Mouse (Mus musculus): Measurements from ENCODE around the gene Lrp5.

The Lrp5 gene

GRCm38 (mm10) chr19:3686215-3686894 is at the start of gene Lrp5:
Gene Lrp5, minus strand, starts transcription at chr19:3686564.
- peak; percentile 78 for DNase-seq

DNA sequence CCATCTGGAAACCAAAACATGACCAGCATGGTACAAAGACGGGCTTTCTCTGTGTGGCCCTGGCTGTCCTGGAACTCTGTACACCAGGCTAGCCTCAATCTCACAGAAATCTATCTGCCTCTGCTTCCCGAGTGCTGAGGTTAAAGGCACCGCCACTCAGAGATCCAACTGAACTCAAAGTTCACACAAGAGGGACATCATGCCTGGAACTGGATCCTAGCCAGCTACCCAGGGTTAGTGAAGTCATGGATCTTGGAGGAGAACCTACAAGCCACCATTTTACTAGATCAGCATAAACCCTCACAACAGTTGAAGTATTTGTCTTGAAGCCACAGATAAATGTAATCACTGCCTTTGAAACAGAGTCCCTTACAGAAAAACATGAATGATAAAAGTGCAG is 49.6 kb upstream of the Lrp5 start:
- no peak for DNase-seq

DNA sequence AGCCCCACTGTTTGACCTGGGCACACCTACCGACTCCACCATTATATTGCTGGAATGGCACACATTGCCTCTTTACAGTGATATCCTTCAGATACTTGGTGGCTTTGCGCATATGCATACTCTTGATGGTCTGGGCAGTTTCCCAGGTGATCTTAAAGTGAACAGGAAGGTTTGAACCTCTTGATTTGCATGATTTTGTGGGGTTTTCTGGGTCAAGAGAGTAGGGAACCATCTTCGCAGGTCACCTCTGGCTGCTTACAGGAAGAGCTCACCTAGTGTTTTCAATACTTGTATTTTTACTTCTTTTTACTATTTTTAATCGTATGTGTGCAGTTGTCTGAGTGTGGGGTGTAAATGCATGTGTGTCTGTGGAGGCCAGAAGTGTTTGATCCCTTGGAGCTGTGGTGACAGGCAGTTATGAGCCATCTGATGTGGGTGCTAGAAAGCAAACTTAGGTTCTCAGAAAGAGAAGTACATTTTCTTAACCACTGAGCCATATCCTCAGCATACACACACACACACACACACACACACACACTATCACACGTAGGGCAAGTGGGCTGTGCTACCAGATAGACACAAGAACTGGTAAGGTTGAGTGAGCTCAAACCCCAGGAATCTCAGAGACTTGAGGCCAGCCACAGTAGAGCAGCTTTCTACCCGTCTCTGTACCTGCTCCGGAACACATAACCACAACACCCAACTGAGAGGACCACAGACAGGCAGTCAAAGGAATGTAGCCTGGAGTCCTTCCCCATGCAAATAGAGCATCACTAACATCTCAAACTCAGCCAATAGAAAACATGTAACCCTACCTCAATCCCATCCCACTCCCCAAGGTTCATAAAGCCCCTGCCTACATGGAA is 44.6 kb upstream of the Lrp5 start:
- DNase-seq: peak; percentile 32

GRCm38 (mm10) chr19:3728901-3729300 is 42.5 kb upstream of the Lrp5 start:
- no peak for DNase-seq

DNA sequence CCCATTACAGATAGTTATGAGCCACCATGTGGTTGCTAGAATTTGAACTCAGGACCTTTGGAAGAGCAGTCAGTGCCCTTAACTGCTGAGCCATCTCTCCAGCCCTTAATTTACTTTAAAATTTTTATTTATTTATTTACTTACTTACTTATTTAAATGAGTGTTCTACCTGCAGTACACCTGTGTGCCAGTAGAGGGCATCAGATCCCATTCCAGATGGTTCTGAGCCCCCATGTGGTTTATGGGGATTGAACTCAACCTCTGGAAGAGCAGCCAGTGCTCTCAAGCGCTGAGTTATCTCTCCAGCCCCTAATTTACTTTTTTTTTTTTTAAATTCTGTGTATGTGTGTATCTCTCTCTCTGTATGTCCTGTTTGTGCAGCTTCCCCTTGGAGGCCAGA is 38.4 kb upstream of the Lrp5 start:
- peak; percentile 73 for DNase-seq

- DNase-seq: peak; percentile 58
Measured at GRCm38 (mm10) chr19:3723904-3724303, 37.5 kb upstream of the Lrp5 start.

DNA sequence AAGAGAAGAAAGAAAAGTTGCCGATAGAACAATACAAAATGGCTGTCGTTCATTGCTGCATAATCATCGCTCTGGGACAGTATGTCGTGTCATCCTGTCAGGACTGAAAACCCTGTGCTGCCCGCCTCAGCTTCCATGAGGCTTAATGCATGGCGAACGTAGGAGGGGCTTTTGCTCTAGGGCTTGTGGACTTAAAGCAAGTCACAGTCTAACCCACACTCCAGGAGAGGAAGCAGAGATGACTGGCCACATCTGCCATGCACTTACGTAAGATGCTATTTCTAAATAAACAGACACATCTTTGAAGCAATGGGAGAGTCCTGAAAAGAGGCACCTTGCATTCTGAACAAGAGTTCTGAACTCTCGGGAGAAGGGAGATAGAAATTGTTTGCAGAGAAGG is 36.8 kb upstream of the Lrp5 start:
- DNase-seq: no peak

- DNase-seq: peak; percentile 49
Measured at GRCm38 (mm10) chr19:3719362-3719891, 33.1 kb upstream of the Lrp5 start.

- peak; percentile 75 for DNase-seq
Measured at GRCm38 (mm10) chr19:3718481-3719361, 32.4 kb upstream of the Lrp5 start.

- no peak for DNase-seq
Measured at GRCm38 (mm10) chr19:3714381-3714780, 28.0 kb upstream of the Lrp5 start.

DNA sequence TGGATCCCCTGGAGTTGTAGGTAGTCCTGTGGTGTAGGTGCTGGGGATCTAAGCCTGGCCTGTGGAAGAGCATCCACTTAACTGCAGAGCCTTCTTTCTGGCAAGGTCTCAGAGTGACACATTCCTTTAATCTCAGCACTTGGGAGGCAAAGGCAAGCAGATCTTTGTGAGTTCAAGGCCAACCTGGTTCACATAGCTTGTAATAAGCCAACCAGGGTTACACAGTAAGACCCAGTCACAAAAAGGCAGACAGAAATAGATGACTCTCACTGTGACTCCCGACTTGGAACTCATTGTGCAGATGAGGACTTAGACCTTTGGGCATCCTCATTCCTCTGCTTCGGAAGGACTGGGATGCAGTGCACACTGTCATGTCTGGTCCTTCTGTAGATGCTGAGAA is 24.1 kb upstream of the Lrp5 start:
- no peak for DNase-seq

DNA sequence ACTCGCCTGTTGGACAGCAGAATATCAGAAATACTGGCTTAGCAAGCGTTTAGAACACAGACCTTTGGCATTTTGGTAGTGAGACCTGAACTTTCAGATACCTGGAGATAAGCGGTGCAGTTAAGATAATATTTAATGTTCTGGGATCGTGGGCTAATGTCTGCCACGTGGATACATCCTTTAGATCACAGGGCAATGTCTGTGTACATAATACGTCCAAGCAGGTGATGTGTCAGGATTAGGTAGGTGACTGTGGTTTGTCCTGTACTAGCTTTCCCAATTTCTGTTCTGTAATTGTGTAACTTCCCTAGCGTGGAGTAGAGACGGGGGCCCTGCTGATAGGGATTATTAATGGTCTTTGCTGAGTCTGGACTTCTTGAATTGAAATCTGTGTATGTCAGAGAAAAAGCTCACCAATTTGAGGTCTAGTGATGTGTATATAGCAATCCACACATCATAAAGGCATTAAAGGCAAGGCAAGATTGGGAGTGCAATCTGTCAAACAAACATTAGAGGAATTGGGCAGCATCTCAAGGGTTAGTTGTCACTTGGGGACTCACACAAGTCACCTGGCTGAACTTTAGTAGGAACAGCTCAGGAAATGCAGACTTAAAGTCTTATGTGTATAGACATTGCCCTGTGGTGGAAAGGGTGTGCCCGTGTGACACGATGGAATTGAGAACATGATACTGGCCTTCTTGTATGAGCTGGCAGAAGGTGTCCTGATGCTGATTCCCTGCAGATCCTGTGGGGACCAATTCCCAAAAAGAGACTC is 22.8 kb upstream of the Lrp5 start:
- no peak for DNase-seq

GRCm38 (mm10) chr19:3708078-3709012 is 22.0 kb upstream of the Lrp5 start, which contains the start of gene 1810055G02Rik:
Gene 1810055G02Rik, plus strand, starts transcription at chr19:3708293.
- peak; percentile 94 for DNase-seq

GRCm38 (mm10) chr19:3707553-3707952 is 21.2 kb upstream of the Lrp5 start:
- no peak for DNase-seq

DNA sequence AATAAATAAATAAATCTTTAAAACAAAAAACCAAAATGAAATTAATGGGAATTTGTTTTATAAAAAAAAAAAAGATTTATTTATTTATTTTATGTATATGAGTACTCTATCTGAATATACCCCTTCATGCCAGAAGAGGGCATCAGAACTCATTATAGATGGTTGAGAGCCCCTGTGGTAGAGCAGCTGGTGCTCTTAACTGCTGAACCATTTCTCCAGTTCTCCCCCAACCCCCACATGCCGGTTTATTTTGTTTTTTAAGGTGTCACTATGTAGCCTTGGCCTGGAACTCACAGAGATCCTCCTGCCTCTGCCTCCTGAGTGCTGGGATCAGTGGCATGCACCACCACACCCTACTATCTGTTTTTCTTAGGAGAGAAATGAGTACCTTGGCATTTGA is 19.9 kb upstream of the Lrp5 start:
- DNase-seq: peak; percentile 14

DNA sequence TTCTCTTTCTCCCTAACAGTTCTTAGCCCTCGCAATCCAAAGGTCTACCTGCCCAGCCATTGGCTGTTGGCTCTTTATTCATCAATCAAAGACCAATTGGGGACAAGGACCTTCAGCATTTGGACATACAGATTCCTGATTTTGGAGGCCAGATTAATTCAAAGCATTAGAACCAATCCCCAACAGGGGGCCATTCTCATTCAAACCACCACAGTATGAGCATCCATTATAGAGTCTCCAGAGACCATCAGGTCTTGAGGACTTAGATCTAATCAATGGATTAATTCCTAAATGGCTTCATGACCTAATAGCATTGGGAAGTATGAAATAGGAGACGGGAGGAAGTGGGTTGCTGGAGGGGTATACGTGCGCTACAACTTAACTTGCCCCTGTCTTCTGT is 16.1 kb upstream of the Lrp5 start:
- DNase-seq: no peak

DNA sequence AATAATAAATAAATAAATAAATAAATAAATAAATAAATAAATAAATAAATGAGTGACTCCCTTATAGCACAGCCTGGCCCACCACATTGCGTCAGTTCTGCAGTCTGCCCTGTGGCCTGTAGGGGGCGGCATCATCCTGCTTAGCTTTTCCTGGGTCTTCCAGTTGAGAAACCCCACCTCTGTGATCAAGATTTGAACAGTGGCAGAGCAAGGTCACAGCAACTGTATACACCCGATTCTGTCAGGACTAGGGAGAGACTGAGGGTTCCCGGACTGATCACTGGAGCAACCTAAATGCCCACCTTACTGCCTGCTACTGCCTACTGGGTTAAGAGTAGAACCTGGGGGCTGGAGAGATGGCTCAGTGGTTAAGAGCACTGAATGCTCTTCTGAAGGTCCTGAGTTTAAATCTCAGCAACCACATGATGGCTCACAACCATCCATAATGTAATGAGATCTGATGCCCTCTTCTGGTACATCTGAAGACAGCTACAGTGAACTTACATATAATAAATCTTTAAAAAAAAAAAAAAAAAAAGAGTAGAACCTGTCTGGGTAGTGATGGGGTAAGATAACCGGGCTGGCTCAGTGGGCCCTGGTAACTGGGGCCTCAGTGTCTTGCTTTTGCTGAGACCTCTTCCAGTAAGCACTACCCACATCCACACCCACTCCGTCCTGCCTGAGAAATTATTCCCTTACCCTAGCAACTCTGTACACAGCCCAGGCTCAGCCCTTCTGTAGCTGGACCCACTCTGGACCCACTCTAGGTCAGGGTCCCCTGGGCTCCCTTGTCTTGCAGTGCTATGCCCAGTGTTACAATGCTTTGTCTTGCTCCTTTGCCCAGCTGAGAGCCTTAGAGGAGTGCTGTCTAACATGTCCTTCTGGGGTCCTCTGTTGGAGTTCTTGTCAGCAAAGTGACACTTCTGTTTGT is 13.4 kb upstream of the Lrp5 start:
- peak; percentile 85 for DNase-seq

DNA sequence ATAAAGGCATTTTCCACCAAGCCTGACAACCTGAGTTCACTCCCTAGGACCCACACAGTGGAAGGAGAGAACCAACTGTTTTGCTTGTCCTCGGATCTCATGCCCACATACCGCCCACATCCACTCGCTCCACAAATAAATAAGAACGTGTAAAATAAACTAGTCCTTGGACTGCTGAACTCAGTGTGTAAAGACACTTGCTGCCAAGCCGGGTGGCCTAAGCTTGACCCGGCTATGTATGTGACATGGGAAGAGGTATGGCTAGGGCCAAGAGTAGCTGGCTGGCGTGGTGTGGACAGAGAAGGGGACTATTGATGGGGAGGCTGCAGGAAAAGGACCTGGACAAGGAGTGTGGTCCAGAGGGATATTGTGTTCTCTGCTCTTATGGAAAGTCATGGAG is 11.7 kb upstream of the Lrp5 start:
- no peak for DNase-seq

DNA sequence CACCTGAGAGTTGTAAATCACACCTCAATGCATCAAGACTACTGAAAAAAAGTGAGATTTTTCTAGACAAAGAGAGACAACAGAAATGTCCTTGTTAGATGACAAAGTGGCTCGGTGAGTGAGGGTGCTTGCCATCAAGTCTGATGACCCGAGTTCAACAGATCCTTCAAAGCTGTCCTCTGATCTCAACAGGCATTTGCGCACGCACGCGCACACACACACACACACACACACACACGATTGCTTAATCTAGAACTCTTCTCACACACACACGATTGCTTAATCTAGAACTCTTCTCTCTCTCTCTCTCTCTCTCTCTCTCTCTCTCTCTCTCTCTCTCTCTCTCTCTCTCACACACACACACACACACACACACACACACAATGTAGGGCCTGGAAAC is 9.6 kb upstream of the Lrp5 start:
- DNase-seq: no peak

GRCm38 (mm10) chr19:3695471-3695870 is 9.1 kb upstream of the Lrp5 start:
- DNase-seq: no peak
